Mouse (Mus musculus) frontal cortex, adult (tissue): Measurements from ENCODE around the gene Dact2.

Source experiments
- ATAC-seq: cut with Nextera tagmentation; 2 replicates; pipeline ENCODE4 v1.9.2; 2017; ENCODE audit warnings: mild to moderate bottlenecking, moderate library complexity, mixed read lengths; ENCODE audit not compliant: low TSS enrichment

The Dact2 gene

GRCm38 (mm10) chr17:14212796-14213195 lies 8.7 kb upstream of the Dact2 start:
- ATAC-seq = no peak

GRCm38 (mm10) chr17:14207093-14207561 lies 3.0 kb upstream of the Dact2 start:
- ATAC-seq = peak; percentile 53

GRCm38 (mm10) chr17:14206062-14206461 lies 2.0 kb upstream of the Dact2 start:
- ATAC-seq = peak; percentile 26

- ATAC-seq = no peak
These were observed 1.1 kb upstream of the Dact2 start for GRCm38 (mm10) chr17:14205236-14205635.

GRCm38 (mm10) chr17:14203121-14203941 lies 773 bp downstream of the Dact2 start:
- peak; percentile 25; the same call in 1 of the 2 replicates for ATAC-seq

GRCm38 (mm10) chr17:14202291-14203030 lies 1.6 kb downstream of the Dact2 start:
- no peak for ATAC-seq

GRCm38 (mm10) chr17:14201281-14201787 lies 2.8 kb downstream of the Dact2 start:
- ATAC-seq = no peak

GRCm38 (mm10) chr17:14200206-14200605 lies 3.9 kb downstream of the Dact2 start:
- ATAC-seq = no peak

GRCm38 (mm10) chr17:14199621-14200020 lies 4.5 kb downstream of the Dact2 start:
- no peak for ATAC-seq

GRCm38 (mm10) chr17:14192924-14193323 lies 11.2 kb downstream of the Dact2 start:
- peak; percentile 24; the same call in 1 of the 2 replicates for ATAC-seq

- ATAC-seq = no peak
These were observed 11.7 kb downstream of the Dact2 start for GRCm38 (mm10) chr17:14192432-14192831.

- no peak for ATAC-seq
These were observed 15.6 kb downstream of the Dact2 start for GRCm38 (mm10) chr17:14188455-14188854.

GRCm38 (mm10) chr17:14187096-14187495 lies 17.0 kb downstream of the Dact2 start:
- ATAC-seq = no peak

- no peak for ATAC-seq
These were observed 17.9 kb downstream of the Dact2 start for GRCm38 (mm10) chr17:14186176-14186575.

GRCm38 (mm10) chr17:14184192-14184814 lies 19.8 kb downstream of the Dact2 start:
- no peak for ATAC-seq

GRCm38 (mm10) chr17:14183717-14184116 lies 20.4 kb downstream of the Dact2 start:
- ATAC-seq = no peak

GRCm38 (mm10) chr17:14182860-14183259 lies 21.2 kb downstream of the Dact2 start:
- no peak for ATAC-seq

- 0 out of 2 replicates have a peak, but pooled peaks have one; percentile 10 for ATAC-seq
These were observed 25.2 kb downstream of the Dact2 start for GRCm38 (mm10) chr17:14178911-14179310.

GRCm38 (mm10) chr17:14178475-14178874 lies 25.6 kb downstream of the Dact2 start:
- ATAC-seq = no peak

GRCm38 (mm10) chr17:14178049-14178448 lies 26.1 kb downstream of the Dact2 start:
- no peak for ATAC-seq

GRCm38 (mm10) chr17:14177018-14177417 lies 27.1 kb downstream of the Dact2 start:
- peak; percentile 43 for ATAC-seq

GRCm38 (mm10) chr17:14175704-14176103 lies 28.4 kb downstream of the Dact2 start:
- ATAC-seq = peak; percentile 60
